Mouse (Mus musculus): ENCODE measurements around the gene Adam11.

GRCm38 (mm10) chr11:102808246-102808645 lies 47.0 kb downstream of the Adam11 start:
- TF ChIP-seq EP300 (IDR thresholded peaks at IDR 0.05; ENCODE audit: low read depth) (no peak), CTCF (IDR thresholded peaks at IDR 0.05; ENCODE audit: low read depth) (no peak)
